Mouse (Mus musculus): ENCODE data around the gene Synrg. TPM values are rescaled to one million over a fixed set of nuclear protein-coding genes. Genes with fewer than 3 reads are reported as not detected.

Gene Synrg
- polyA plus RNA-seq, 1 experiment from 2014 or later: 11.0 TPM

- Histone ChIP-seq H3K36me3 (peaks cover 74% of the 10 kb centered on the region), H3K4me2 (no peak overlapping the region), H3K9me3 (no peaks in the 10 kb centered on the region), H3K27me3 (no peaks in the 10 kb centered on the region), H3K4me1 (no peaks in the 10 kb centered on the region), H3K27ac (no peak overlapping the region), H3K4me3 (no peak overlapping the region), H3K9ac (no peak overlapping the region)
- ATAC-seq (ENCODE audit: insufficient number of reproducible peaks, low FRiP score, low TSS enrichment, low read depth): no peak
- 91% methylated on average over 2 of the region's 2 CpGs for WGBS
These were observed 31.3 kb downstream of the Synrg start for GRCm38 (mm10) chr11:83995535-83995950.

DNA sequence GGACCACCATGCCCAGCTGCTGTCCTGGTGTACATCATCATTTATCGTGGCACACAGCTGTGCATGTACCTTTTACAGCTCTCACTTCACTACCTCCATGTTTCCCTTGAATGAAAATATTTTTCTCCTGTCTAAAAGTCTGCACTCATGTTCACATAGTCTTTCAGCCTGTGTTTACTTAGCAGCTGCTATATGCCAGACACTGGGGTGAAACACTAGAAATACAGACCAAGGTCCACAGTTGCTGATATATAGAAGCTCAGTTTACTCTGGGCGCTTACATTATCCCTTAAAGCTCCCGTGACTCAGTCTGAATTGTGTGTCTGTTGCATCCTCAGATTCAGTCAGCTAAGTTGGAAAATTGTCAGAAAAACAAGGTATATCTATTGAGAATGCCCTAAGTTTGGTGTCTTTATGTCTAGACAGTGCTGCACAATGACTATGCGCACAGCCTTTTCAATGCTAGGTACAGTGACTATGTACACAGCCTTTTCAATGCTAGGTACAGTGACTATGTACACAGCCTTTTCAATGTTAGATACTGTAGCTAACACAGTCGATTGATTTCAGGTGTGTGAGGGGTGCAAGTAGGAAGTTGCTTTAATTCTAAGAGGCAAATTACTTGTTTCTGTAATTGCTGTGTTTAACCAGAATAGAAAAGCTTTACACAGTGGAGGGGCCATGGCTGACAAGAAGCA lies 33.1 kb downstream of the Synrg start:
- Histone ChIP-seq H3K27me3 (no peaks in the 10 kb centered on the region), H3K27ac (no peak overlapping the region), H3K4me3 (no peak overlapping the region), H3K9me3 (no peaks in the 10 kb centered on the region), H3K9ac (no peak overlapping the region), H3K36me3 (peaks cover 70% of the 10 kb centered on the region), H3K4me1 (no peaks in the 10 kb centered on the region), H3K4me2 (no peak overlapping the region)
- WGBS: 91% methylated on average over 5 of the region's 5 CpGs
- ATAC-seq (ENCODE audit: insufficient number of reproducible peaks, low FRiP score, low TSS enrichment, low read depth): no peak

DNA sequence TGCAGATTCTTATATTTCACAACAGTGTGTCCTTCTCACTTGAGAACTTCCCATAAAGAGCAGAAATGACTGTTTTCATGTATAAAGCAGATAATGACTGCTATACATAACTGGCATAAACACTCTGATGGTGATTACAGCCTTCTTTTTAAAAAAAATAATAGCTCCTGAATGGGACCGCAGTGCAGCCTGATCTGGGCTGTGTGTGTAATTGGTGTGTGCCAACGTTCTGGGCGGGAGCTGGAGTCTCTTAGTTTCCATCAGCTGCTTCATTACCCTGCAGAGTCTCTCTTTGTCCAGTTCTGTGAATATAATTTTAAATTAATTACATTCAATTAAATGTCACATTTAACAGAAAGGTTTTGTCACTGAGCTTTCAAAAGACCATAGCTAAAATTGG lies 34.8 kb downstream of the Synrg start:
- H3K27ac ChIP-seq: no peak overlapping the region
- no peak overlapping the region for H3K9ac ChIP-seq
- WGBS: 76% methylated on average over 3 of the region's 3 CpGs
- no peaks in the 10 kb centered on the region for H3K9me3 ChIP-seq
- H3K4me3 ChIP-seq: no peak overlapping the region
- no peaks in the 10 kb centered on the region for H3K4me1 ChIP-seq
- ATAC-seq (ENCODE audit: insufficient number of reproducible peaks, low FRiP score, low TSS enrichment, low read depth): no peak
- H3K27me3 ChIP-seq: no peaks in the 10 kb centered on the region
- H3K4me2 ChIP-seq: no peak overlapping the region
- H3K36me3 ChIP-seq: peaks cover 72% of the 10 kb centered on the region

DNA sequence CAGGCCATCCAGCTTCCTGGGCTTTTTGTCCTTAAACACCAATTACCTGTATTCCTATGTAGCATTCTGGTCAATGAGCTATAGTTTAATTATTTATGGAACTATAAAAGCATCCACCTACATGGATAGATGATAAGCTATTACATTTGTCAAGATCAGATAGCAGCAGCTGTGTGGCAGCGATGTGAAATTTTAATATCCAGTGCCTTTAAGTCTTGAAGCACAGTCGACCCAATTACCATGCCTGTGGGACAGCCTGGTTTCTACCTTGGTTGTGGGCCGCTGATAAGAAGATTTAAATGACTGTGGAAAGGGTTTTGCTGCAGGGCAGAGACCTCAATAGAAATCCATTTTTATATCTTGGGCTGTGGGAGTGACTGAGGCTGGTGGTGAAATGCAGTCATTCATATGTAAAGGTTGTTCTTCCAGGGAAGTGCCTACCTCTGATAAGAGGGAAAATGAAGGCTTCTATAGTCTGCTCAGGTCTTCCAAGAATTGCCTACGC lies 35.2 kb downstream of the Synrg start:
- Histone ChIP-seq H3K27me3 (no peaks in the 10 kb centered on the region), H3K36me3 (peaks cover 72% of the 10 kb centered on the region), H3K9ac (no peak overlapping the region), H3K4me2 (no peak overlapping the region), H3K4me3 (no peak overlapping the region), H3K4me1 (no peaks in the 10 kb centered on the region), H3K9me3 (no peaks in the 10 kb centered on the region), H3K27ac (no peak overlapping the region)
- WGBS: 86% methylated on average over 4 of the region's 4 CpGs
- ATAC-seq (ENCODE audit: insufficient number of reproducible peaks, low FRiP score, low TSS enrichment, low read depth): no peak

DNA sequence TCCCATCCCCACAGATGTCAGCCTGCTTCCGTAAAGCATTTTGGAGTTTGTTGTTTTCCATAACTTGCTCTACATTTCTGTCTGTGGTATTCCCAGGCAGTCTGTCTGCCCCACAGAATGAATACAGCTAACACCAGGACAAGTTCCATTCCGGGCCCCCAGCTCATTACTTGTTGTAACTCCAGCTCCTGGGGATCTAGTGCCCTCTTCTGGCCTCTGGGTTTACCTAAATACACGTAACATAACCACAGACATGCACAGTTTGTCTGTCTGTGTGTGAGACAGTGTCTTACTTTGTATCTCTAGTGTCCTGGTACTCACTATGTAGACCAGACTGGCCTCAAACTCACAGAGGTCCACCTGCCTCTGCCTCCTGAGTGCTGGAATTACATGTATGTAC lies 37.0 kb downstream of the Synrg start:
- Histone ChIP-seq H3K27me3 (no peaks in the 10 kb centered on the region), H3K4me3 (no peak overlapping the region), H3K4me2 (no peak overlapping the region), H3K4me1 (no peaks in the 10 kb centered on the region), H3K9me3 (no peaks in the 10 kb centered on the region), H3K36me3 (peaks cover 62% of the 10 kb centered on the region), H3K27ac (no peak overlapping the region), H3K9ac (no peak overlapping the region)
- ATAC-seq (ENCODE audit: insufficient number of reproducible peaks, low FRiP score, low TSS enrichment, low read depth): no peak
- WGBS: 85% methylated on average over 3 of the region's 3 CpGs

DNA sequence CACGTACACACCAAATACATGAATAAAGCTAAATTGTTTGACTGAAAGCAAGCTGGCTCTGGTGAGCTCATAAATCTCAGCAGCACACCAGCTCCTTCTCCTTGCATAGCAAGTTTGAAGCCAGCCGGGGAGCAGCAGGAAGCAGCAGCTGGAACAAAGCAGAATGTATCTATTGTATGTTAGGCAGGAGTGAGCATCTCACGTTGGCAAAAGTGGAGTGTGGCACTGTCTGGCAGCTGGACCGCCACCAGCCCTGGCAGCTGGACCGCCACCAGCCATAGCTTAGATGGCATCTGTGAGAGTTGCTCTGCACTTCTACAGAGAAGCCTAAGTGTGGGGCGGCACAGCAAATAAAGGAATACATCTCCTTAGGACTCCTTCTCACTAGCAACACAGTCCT lies 39.8 kb downstream of the Synrg start:
- Histone ChIP-seq H3K36me3 (peaks cover 53% of the 10 kb centered on the region), H3K4me3 (no peak overlapping the region), H3K27me3 (no peaks in the 10 kb centered on the region), H3K4me2 (no peak overlapping the region), H3K27ac (no peak overlapping the region), H3K9me3 (no peaks in the 10 kb centered on the region), H3K4me1 (no peaks in the 10 kb centered on the region), H3K9ac (no peak overlapping the region)
- no peak for ATAC-seq (ENCODE audit: insufficient number of reproducible peaks, low FRiP score, low TSS enrichment, low read depth)
- WGBS: 80% methylated on average over 6 of the region's 6 CpGs

DNA sequence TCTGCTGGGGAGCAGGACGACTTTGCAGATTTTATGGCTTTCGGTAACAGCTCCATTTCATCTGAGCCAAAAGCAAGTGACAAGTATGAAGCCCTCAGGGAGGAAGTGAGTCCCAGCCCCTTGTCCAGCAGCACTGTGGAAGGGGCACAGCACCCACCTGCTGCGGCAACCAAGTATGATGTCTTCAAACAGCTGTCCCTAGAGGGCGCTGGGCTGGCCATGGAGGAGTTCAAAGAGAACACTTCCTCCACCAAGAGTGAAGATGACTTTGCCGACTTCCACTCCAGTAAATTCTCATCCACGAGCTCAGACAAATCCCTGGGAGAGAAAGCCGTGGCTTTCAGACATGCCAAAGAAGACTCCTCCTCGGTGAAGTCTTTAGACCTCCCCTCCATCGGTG lies 44.8 kb downstream of the Synrg start:
- ATAC-seq (ENCODE audit: insufficient number of reproducible peaks, low FRiP score, low TSS enrichment, low read depth): no peak
- Histone ChIP-seq H3K36me3 (peaks cover 36% of the 10 kb centered on the region), H3K27ac (no peak overlapping the region)

DNA sequence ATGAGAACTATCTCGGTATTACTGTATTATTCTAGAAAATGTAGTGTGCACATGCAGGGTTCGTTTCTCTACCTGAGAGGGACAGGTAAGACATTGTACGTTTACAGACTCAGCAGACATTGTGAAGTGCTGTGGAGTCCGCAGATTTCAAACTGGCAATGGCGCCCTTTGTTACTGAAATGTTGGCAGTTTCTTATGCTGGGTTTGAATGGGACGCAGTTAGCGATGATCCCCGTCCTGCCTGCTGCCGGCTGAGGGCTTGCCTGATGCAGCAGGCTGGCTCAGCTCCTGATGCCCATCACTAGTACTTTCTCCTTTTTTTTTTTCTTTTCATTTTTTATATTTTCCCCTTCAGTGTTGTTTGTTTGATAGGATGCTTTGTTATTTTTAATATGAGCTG lies 46.2 kb downstream of the Synrg start:
- Histone ChIP-seq H3K9ac (no peak overlapping the region), H3K27ac (no peak overlapping the region), H3K9me3 (no peaks in the 10 kb centered on the region), H3K36me3 (peaks cover 33% of the 10 kb centered on the region), H3K4me2 (no peak overlapping the region), H3K4me3 (no peak overlapping the region), H3K4me1 (0 out of 2 replicates have a peak, but pooled peaks cover 3% of the 10 kb centered on the region), H3K27me3 (no peaks in the 10 kb centered on the region)
- no peak for ATAC-seq (ENCODE audit: insufficient number of reproducible peaks, low FRiP score, low TSS enrichment, low read depth)
- 83% methylated on average over 9 of the region's 9 CpGs for WGBS

More for the DNA sequence above, 44.8 kb downstream of the Synrg start:
- H3K4me1 ChIP-seq: 0 out of 2 replicates have a peak, but pooled peaks cover 3% of the 10 kb centered on the region
- no peaks in the 10 kb centered on the region for H3K9me3 ChIP-seq
- no peak overlapping the region for H3K9ac ChIP-seq
- H3K4me3 ChIP-seq: no peak overlapping the region
- H3K4me2 ChIP-seq: no peak overlapping the region
- 78% methylated on average over 9 of the region's 9 CpGs for WGBS
- H3K27me3 ChIP-seq: no peaks in the 10 kb centered on the region

DNA sequence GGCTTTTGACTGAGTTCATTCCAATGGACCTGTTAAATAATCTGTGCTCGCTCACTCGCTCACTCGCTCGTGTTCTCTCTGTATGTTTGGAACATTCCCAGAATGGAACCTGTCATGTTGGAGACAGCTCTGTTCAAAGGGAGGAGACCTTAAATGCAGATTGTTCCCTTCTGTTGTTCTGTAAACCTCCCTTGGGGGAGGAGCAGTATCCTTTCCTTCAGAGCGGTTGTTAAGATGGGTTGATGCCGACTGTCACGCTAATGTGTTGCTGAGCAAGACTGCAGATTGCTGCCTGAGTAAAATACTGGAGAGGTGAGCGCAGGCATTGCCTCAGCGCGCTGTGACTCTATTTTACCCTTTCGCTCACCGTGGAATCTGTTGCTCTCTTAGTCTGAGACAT lies 46.8 kb downstream of the Synrg start:
- Histone ChIP-seq H3K4me3 (no peak overlapping the region), H3K4me1 (0 out of 2 replicates have a peak, but pooled peaks cover 3% of the 10 kb centered on the region), H3K4me2 (no peak overlapping the region), H3K9ac (no peak overlapping the region), H3K27me3 (no peaks in the 10 kb centered on the region), H3K9me3 (no peaks in the 10 kb centered on the region), H3K36me3 (peaks cover 29% of the 10 kb centered on the region), H3K27ac (no peak overlapping the region)
- 43% methylated on average over 12 of the region's 12 CpGs for WGBS
- no peak for ATAC-seq (ENCODE audit: insufficient number of reproducible peaks, low FRiP score, low TSS enrichment, low read depth)

GRCm38 (mm10) chr11:84011576-84011975 lies 47.3 kb downstream of the Synrg start:
- H3K36me3 ChIP-seq: peaks cover 26% of the 10 kb centered on the region
- no peaks in the 10 kb centered on the region for H3K9me3 ChIP-seq
- 0 out of 2 replicates have a peak, but pooled peaks cover 3% of the 10 kb centered on the region for H3K4me1 ChIP-seq
- no peak overlapping the region for H3K4me2 ChIP-seq
- WGBS: 74% methylated on average over 2 of the region's 2 CpGs
- H3K4me3 ChIP-seq: no peak overlapping the region
- H3K27me3 ChIP-seq: no peaks in the 10 kb centered on the region
- no peak overlapping the region for H3K27ac ChIP-seq
- no peak overlapping the region for H3K9ac ChIP-seq
- no peak for ATAC-seq (ENCODE audit: insufficient number of reproducible peaks, low FRiP score, low TSS enrichment, low read depth)

DNA sequence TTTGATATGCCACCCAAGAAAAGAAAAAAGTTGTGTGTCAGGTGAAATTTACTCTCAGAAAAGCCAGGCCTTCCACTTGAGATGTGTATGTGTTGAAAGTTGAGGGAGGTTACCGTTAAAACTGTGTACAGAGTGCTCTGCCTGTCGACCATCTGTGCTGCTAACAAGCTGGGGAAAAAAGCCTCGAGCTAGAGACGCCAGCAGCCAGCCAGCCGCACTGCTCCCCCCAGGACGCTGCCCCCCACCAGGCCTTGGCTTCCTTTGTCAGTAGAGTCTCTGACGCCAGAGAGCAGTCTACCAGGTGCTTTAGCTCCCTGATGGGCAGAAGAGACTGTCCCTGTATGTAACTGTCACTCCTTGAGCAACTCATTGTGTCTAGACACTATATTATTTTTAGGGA lies 48.9 kb downstream of the Synrg start:
- H3K27me3 ChIP-seq: no peaks in the 10 kb centered on the region
- H3K9ac ChIP-seq: no peak overlapping the region
- ATAC-seq (ENCODE audit: insufficient number of reproducible peaks, low FRiP score, low TSS enrichment, low read depth): no peak
- H3K4me1 ChIP-seq: 0 out of 2 replicates have a peak, but pooled peaks cover 3% of the 10 kb centered on the region
- no peak overlapping the region for H3K4me2 ChIP-seq
- no peak overlapping the region for H3K4me3 ChIP-seq
- 4% methylated on average over 7 of the region's 7 CpGs for WGBS
- no peak overlapping the region for H3K27ac ChIP-seq
- H3K36me3 ChIP-seq: peaks cover 30% of the 10 kb centered on the region
- no peaks in the 10 kb centered on the region for H3K9me3 ChIP-seq

- Histone ChIP-seq H3K4me2 (no peak overlapping the region), H3K9me3 (no peaks in the 10 kb centered on the region), H3K27me3 (no peaks in the 10 kb centered on the region), H3K36me3 (peaks cover 19% of the 10 kb centered on the region), H3K4me3 (no peak overlapping the region), H3K4me1 (0 out of 2 replicates have a peak, but pooled peaks cover 3% of the 10 kb centered on the region), H3K9ac (no peak overlapping the region), H3K27ac (no peak overlapping the region)
- WGBS: 61% methylated on average over 6 of the region's 6 CpGs
- ATAC-seq (ENCODE audit: insufficient number of reproducible peaks, low FRiP score, low TSS enrichment, low read depth): no peak
These were observed 52.0 kb downstream of the Synrg start for GRCm38 (mm10) chr11:84016147-84016809.
